Mouse (Mus musculus): ENCODE results near the gene Prm2. TPM values are rescaled to one million over a fixed set of nuclear protein-coding genes. Genes with fewer than 3 reads are reported as not detected.

The Prm2 gene
- polyA plus RNA-seq, 1 experiment = not detected

GRCm38 (mm10) chr16:10767158-10767557 lies 28.8 kb downstream of the Prm2 start:
- TF ChIP-seq POLR2A (IDR thresholded peaks at IDR 0.05; ENCODE audit: borderline replicate concordance, control insufficient read depth, low read depth, low read length) (no peak), CTCF (IDR thresholded peaks at IDR 0.05; ENCODE audit: control insufficient read depth, insufficient read depth, low read length) (peak; percentile 62)
- WGBS = 44% methylated on average over 4 of the region's 4 CpGs
- Histone ChIP-seq H3K4me3 (replicated peaks; ENCODE audit: control insufficient read depth, low read depth, low read length) (no peak overlapping the region), H3K27ac (ENCODE audit: control insufficient read depth, insufficient read depth, low read depth, low read length, poor library complexity) (no peak overlapping the region), H3K4me1 (ENCODE audit: control insufficient read depth, insufficient read depth, low read length) (peaks cover 13% of the 10 kb centered on the region)

- TF ChIP-seq CTCF (IDR thresholded peaks at IDR 0.05; ENCODE audit: control insufficient read depth, insufficient read depth, low read length) = no peak
- no peak for TF ChIP-seq POLR2A (IDR thresholded peaks at IDR 0.05; ENCODE audit: borderline replicate concordance, control insufficient read depth, low read depth, low read length)
- no peak overlapping the region for H3K27ac ChIP-seq (ENCODE audit: control insufficient read depth, insufficient read depth, low read depth, low read length, poor library complexity)
- no peak overlapping the region for H3K4me3 ChIP-seq (replicated peaks; ENCODE audit: control insufficient read depth, low read depth, low read length)
- WGBS = 12% methylated on average over 2 of the region's 2 CpGs
- H3K4me1 ChIP-seq (ENCODE audit: control insufficient read depth, insufficient read depth, low read length) = peaks cover 4% of the 10 kb centered on the region; the same call in 1 of the 2 replicates
Observed at GRCm38 (mm10) chr16:10764323-10764722, 31.6 kb downstream of the Prm2 start.

- Histone ChIP-seq H3K27ac (ENCODE audit: control insufficient read depth, insufficient read depth, low read depth, low read length, poor library complexity) (no peak overlapping the region), H3K4me1 (ENCODE audit: control insufficient read depth, insufficient read depth, low read length) (peaks cover 4% of the 10 kb centered on the region; the same call in 1 of the 2 replicates), H3K4me3 (replicated peaks; ENCODE audit: control insufficient read depth, low read depth, low read length) (no peak overlapping the region)
- WGBS = 52% methylated on average over 6 of the region's 6 CpGs
- TF ChIP-seq POLR2A (IDR thresholded peaks at IDR 0.05; ENCODE audit: borderline replicate concordance, control insufficient read depth, low read depth, low read length) (no peak), CTCF (IDR thresholded peaks at IDR 0.05; ENCODE audit: control insufficient read depth, insufficient read depth, low read length) (no peak)
Observed at GRCm38 (mm10) chr16:10763540-10764264, 32.2 kb downstream of the Prm2 start.

GRCm38 (mm10) chr16:10762569-10763180 lies 33.3 kb downstream of the Prm2 start:
- Histone ChIP-seq H3K27ac (ENCODE audit: control insufficient read depth, insufficient read depth, low read depth, low read length, poor library complexity) (no peak overlapping the region), H3K4me3 (replicated peaks; ENCODE audit: control insufficient read depth, low read depth, low read length) (no peak overlapping the region), H3K4me1 (ENCODE audit: control insufficient read depth, insufficient read depth, low read length) (peaks cover 2% of the 10 kb centered on the region; the same call in 1 of the 2 replicates)
- 71% methylated on average over 5 of the region's 5 CpGs for WGBS
- TF ChIP-seq CTCF (IDR thresholded peaks at IDR 0.05; ENCODE audit: control insufficient read depth, insufficient read depth, low read length) = no peak
- no peak for TF ChIP-seq POLR2A (IDR thresholded peaks at IDR 0.05; ENCODE audit: borderline replicate concordance, control insufficient read depth, low read depth, low read length)

GRCm38 (mm10) chr16:10761182-10761581 lies 34.8 kb downstream of the Prm2 start:
- no peak overlapping the region for H3K4me3 ChIP-seq (replicated peaks; ENCODE audit: control insufficient read depth, low read depth, low read length)
- H3K27ac ChIP-seq (ENCODE audit: control insufficient read depth, insufficient read depth, low read depth, low read length, poor library complexity) = no peak overlapping the region
- WGBS = 77% methylated on average over 8 of the region's 8 CpGs
- peaks cover 2% of the 10 kb centered on the region; the same call in 1 of the 2 replicates for H3K4me1 ChIP-seq (ENCODE audit: control insufficient read depth, insufficient read depth, low read length)
- TF ChIP-seq CTCF (IDR thresholded peaks at IDR 0.05; ENCODE audit: control insufficient read depth, insufficient read depth, low read length) = no peak
- TF ChIP-seq POLR2A (IDR thresholded peaks at IDR 0.05; ENCODE audit: borderline replicate concordance, control insufficient read depth, low read depth, low read length) = no peak

- 37% methylated on average over 6 of the region's 6 CpGs for WGBS
- H3K4me1 ChIP-seq (ENCODE audit: control insufficient read depth, insufficient read depth, low read length) = peaks cover under 1% of the 10 kb centered on the region; the same call in 1 of the 2 replicates
- no peak overlapping the region for H3K4me3 ChIP-seq (replicated peaks; ENCODE audit: control insufficient read depth, low read depth, low read length)
- H3K27ac ChIP-seq (ENCODE audit: control insufficient read depth, insufficient read depth, low read depth, low read length, poor library complexity) = no peak overlapping the region
- no peak for TF ChIP-seq POLR2A (IDR thresholded peaks at IDR 0.05; ENCODE audit: borderline replicate concordance, control insufficient read depth, low read depth, low read length)
- TF ChIP-seq CTCF (IDR thresholded peaks at IDR 0.05; ENCODE audit: control insufficient read depth, insufficient read depth, low read length) = no peak
Observed at GRCm38 (mm10) chr16:10756168-10756567, 39.8 kb downstream of the Prm2 start.

- 87% methylated on average over 3 of the region's 3 CpGs for WGBS
- no peak overlapping the region for H3K4me3 ChIP-seq (replicated peaks; ENCODE audit: control insufficient read depth, low read depth, low read length)
- no peaks in the 10 kb centered on the region; the same call in 1 of the 2 replicates for H3K4me1 ChIP-seq (ENCODE audit: control insufficient read depth, insufficient read depth, low read length)
- no peak overlapping the region for H3K27ac ChIP-seq (ENCODE audit: control insufficient read depth, insufficient read depth, low read depth, low read length, poor library complexity)
- no peak for TF ChIP-seq POLR2A (IDR thresholded peaks at IDR 0.05; ENCODE audit: borderline replicate concordance, control insufficient read depth, low read depth, low read length)
- TF ChIP-seq CTCF (IDR thresholded peaks at IDR 0.05; ENCODE audit: control insufficient read depth, insufficient read depth, low read length) = no peak
Observed at GRCm38 (mm10) chr16:10754521-10755296, 41.2 kb downstream of the Prm2 start.

GRCm38 (mm10) chr16:10749824-10750223 lies 46.1 kb downstream of the Prm2 start:
- H3K4me3 ChIP-seq (replicated peaks; ENCODE audit: control insufficient read depth, low read depth, low read length) = no peak overlapping the region
- 79% methylated on average over 7 of the region's 7 CpGs for WGBS
- H3K27ac ChIP-seq (ENCODE audit: control insufficient read depth, insufficient read depth, low read depth, low read length, poor library complexity) = no peak overlapping the region
- TF ChIP-seq CTCF (IDR thresholded peaks at IDR 0.05; ENCODE audit: control insufficient read depth, insufficient read depth, low read length) = no peak
- TF ChIP-seq POLR2A (IDR thresholded peaks at IDR 0.05; ENCODE audit: borderline replicate concordance, control insufficient read depth, low read depth, low read length) = no peak
- no peaks in the 10 kb centered on the region for H3K4me1 ChIP-seq (ENCODE audit: control insufficient read depth, insufficient read depth, low read length)
